Mouse (Mus musculus) ES-E14 (cell line): ENCODE data around the gene A930002H24Rik. TPM values are rescaled to one million over a fixed set of nuclear protein-coding genes. Genes with fewer than 3 reads are reported as not detected.

Experiments used
- DNase-seq: peaks from one replicate; pipeline ENCODE4 v3.0.0-alpha.2; 2013; ENCODE audit warnings: low read depth, low spot score
- H3K27ac ChIP-seq: 2 replicates; pipeline ENCODE4 v1.5.1; 2012; ENCODE audit warnings: low read depth, mild to moderate bottlenecking, low read length, moderate library complexity, mixed read lengths; ENCODE audit not compliant: poor library complexity, insufficient read depth, severe bottlenecking
- H3K36me3 ChIP-seq: 2 replicates; pipeline ENCODE4 v1.6.1; 2012; ENCODE audit warnings: mild to moderate bottlenecking, low read length, moderate library complexity, mixed read lengths; ENCODE audit not compliant: control insufficient read depth, poor library complexity, insufficient read depth, severe bottlenecking
- H3K4me1 ChIP-seq, 2 experiments: fragments of 150-350 bp in 1 of 2; sonication (generic) in 1 of 2; 2 replicates each; pipeline ENCODE4 v1.6.1; 2012; ENCODE audit warnings: low read length in 2 of 2, mild to moderate bottlenecking in 1 of 2, mixed read lengths in 1 of 2; ENCODE audit not compliant: control insufficient read depth in 2 of 2, insufficient read depth in 2 of 2, poor library complexity in 1 of 2
- H3K4me3 ChIP-seq, 2 experiments: fragments of 150-350 bp in 1 of 2; sonication (generic) in 1 of 2; 2 replicates each; pipeline ENCODE4 v1.5.1; 2012; ENCODE audit warnings: low read length in 2 of 2, low read depth in 1 of 2, mild to moderate bottlenecking in 1 of 2, mixed read lengths in 1 of 2; ENCODE audit not compliant: insufficient read depth in 1 of 2, poor library complexity in 1 of 2, severe bottlenecking in 1 of 2
- H3K9ac ChIP-seq: 2 replicates; pipeline ENCODE4 v1.6.1; 2012; ENCODE audit warnings: low read depth, mild to moderate bottlenecking, low read length, mixed read lengths; ENCODE audit not compliant: poor library complexity, insufficient read depth, severe bottlenecking
- H3K9me3 ChIP-seq: fragments of 150-350 bp; sonication (generic); 2 replicates; pipeline ENCODE4 v1.6.1; 2012; ENCODE audit warnings: low read depth, mild to moderate bottlenecking, low read length; ENCODE audit not compliant: control insufficient read depth, insufficient read depth
- CHD2 ChIP-seq: IDR thresholded peaks from 2 replicates; pipeline ENCODE4 v1.6.1; 2014; ENCODE audit warnings: mild to moderate bottlenecking, low read depth, low read length, inconsistent platforms
- HCFC1 ChIP-seq: IDR thresholded peaks from 2 replicates; pipeline ENCODE4 v1.6.1; 2012; ENCODE audit warnings: low read length, inconsistent platforms, borderline replicate concordance; ENCODE audit not compliant: insufficient read depth
- MAFK ChIP-seq: IDR thresholded peaks from 2 replicates; pipeline ENCODE4 v1.6.1; 2014; ENCODE audit warnings: mild to moderate bottlenecking, low read depth, low read length, inconsistent platforms; ENCODE audit not compliant: insufficient read depth
- ZC3H11A ChIP-seq: IDR thresholded peaks from 2 replicates; pipeline ENCODE4 v1.6.1; 2012; ENCODE audit warnings: low read depth, mild to moderate bottlenecking, inconsistent platforms, low read length, borderline replicate concordance
- ZNF384 ChIP-seq: IDR thresholded peaks from 2 replicates; pipeline ENCODE4 v1.6.1; 2012; ENCODE audit warnings: low read depth, low read length, inconsistent platforms
- in situ Hi-C, 2 experiments: fragments of 600-800 bp; cut with MboI; formaldehyde crosslinking; loops; one replicate each; pipeline ENCODE4 v1.15.1; 2025; ENCODE audit warnings: low sequenced_read_pairs in 2 of 2, inconsistent platforms in 1 of 2; ENCODE audit not compliant: unreplicated experiment in 2 of 2
- total RNA-seq: library from RNA; depleted of rRNA; stranded (reverse); fragments of 300-350 nt; gene quantifications from 2 replicates; pipeline ENCODE4 v1.2.3, GENCODE M21; 2012

Gene A930002H24Rik
- total RNA-seq, 1 experiment, result 0.71 TPM

DNA sequence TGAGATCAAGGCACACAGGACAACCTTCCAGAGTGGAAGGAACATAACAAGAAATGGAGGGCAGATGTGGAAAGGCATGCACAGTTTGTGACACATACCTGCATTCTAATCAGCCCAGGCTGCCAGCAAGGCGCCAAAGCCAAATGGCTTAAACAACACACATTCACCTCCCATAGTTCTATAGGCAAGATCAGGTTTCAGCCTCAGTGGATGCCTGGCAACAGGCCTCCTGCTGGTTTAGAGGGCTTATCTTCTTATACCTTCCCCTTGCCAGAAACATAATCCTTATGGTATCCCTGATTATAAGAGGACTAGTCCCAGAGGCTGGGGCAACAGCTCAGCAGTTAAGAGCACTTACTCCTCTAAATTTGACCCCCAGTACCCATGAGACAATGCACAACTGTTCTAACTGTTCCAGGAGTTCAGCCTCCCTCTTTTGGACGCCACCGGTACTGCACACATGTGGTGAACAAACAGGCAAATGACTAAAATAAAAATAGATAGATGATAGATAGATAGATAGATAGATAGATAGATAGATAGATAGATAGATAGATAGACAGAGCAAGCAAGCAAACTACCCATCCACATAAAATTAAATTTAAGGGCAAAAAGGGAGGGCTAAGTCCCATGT lies 23.8 kb downstream of the A930002H24Rik start:
- no peak for TF ChIP-seq MAFK
- no peak for TF ChIP-seq HCFC1
- TF ChIP-seq ZNF384, result no peak
- no peak for TF ChIP-seq ZC3H11A
- TF ChIP-seq CHD2, result no peak
- DNase-seq, result no peak
- Histone ChIP-seq H3K9ac (no peak overlapping the region), H3K9me3 (no peaks in the 10 kb centered on the region), H3K4me1 (peaks cover 0 to 5% of the 10 kb centered on the region in 2 experiments; a peak in 1 of 4 replicates), H3K36me3 (no peaks in the 10 kb centered on the region), H3K27ac (no peak overlapping the region), H3K4me3 (no peak overlapping the region)
- in situ Hi-C loops, result no loop called here

DNA sequence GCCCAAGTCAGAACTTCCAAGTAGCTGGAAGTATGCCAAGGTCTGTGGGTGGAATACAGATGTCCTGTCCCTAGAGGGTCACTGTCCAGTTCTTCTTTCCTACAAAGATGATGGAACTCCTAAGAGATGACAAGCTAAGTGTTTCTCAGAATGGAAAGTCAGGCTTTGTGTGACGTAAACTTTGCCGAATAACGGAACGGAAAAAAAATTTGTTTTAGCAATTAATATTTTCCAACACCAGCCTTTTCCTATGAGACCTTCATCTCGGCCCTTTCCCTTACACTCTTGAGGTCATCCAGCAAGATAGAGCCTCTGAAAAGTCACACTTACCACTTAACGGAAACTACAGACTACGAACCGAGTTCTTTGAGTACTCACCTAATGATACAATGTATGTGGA lies 25.4 kb downstream of the A930002H24Rik start:
- Histone ChIP-seq H3K9ac (no peak overlapping the region), H3K36me3 (no peaks in the 10 kb centered on the region), H3K9me3 (no peaks in the 10 kb centered on the region), H3K4me3 (no peak overlapping the region), H3K4me1 (peaks cover 0 to 5% of the 10 kb centered on the region in 2 experiments; a peak in 1 of 4 replicates), H3K27ac (no peak overlapping the region)
- no peak for DNase-seq
- TF ChIP-seq HCFC1, result no peak
- no peak for TF ChIP-seq MAFK
- no peak for TF ChIP-seq CHD2
- TF ChIP-seq ZNF384, result no peak
- TF ChIP-seq ZC3H11A, result no peak
- in situ Hi-C loops, result no loop called here

DNA sequence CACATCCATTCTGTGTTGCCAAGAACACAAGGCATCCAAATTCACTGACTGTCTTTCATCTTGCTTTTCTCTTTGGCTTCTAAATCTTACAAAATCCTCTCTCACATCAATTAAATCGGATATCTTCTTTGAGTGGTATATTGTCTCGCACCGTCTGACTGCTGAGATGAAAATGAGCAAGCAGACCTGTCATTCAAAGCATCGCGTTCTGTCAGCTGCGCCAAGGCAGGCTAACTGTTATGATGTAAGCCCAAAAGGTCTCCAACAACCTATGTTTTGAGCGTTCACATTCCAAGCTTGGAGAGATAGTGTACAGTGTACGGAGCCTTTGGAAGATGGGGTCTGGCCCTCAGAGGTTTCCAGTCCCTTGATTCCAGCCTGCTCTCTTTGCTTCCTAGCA lies 26.9 kb downstream of the A930002H24Rik start:
- Histone ChIP-seq H3K36me3 (no peaks in the 10 kb centered on the region), H3K27ac (no peak overlapping the region), H3K9me3 (no peaks in the 10 kb centered on the region), H3K4me3 (no peak overlapping the region), H3K4me1 (peaks cover 2 to 5% of the 10 kb centered on the region in 2 experiments; a peak in 2 of 4 replicates), H3K9ac (no peak overlapping the region)
- TF ChIP-seq ZC3H11A (no peak), ZNF384 (no peak), CHD2 (no peak), HCFC1 (no peak), MAFK (no peak)
- in situ Hi-C loops, result no loop called here
- no peak for DNase-seq

DNA sequence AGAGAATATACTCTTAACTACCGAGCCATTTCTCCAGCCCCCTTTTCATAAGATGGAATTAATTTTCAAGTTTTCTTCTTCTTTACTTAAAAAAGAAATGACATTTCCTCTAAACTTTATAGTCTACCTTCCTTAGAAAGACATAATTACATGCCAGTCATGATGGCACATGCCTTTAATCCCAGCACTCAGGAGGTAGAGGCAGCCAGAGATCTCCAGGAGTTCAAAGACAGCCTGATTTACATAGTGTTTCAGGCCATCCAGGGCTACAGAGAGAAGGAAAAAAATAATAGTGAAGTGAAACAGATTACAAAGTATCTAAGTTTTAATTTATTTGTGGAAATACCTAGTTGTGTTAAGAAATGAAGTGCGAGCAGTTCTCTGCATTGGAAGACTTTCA lies 27.4 kb downstream of the A930002H24Rik start:
- no peak for TF ChIP-seq ZNF384
- no peak for TF ChIP-seq MAFK
- Histone ChIP-seq H3K4me1 (peaks cover 2 to 5% of the 10 kb centered on the region in 2 experiments; a peak in 2 of 4 replicates), H3K9me3 (no peaks in the 10 kb centered on the region), H3K4me3 (no peak overlapping the region), H3K9ac (no peak overlapping the region), H3K27ac (no peak overlapping the region), H3K36me3 (no peaks in the 10 kb centered on the region)
- no peak for DNase-seq
- in situ Hi-C loops, result no loop called here

DNA sequence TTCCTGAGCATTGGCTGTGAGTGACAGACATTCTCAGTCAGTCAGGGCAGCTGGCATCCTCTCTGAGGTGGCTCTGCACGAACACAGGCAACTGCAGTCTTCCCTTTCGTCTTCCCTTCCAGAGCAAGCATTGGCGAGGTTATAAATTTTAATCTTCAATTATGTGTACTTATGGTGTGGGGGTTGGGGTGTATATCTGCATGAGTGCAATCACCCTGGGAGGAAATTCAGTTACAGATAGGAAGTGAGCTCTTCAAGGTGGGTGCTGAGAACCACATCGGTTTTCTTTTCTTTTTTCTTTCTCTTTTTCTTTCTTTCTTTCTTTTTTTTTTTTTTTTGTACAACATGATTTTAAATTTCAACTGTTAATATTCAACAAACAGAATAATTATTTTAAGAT lies 32.0 kb downstream of the A930002H24Rik start:
- no peak overlapping the region for H3K27ac ChIP-seq
- no peak overlapping the region for H3K9ac ChIP-seq
- no peaks in the 10 kb centered on the region for H3K9me3 ChIP-seq
- H3K36me3 ChIP-seq, result no peaks in the 10 kb centered on the region
- peaks cover 5 to 6% of the 10 kb centered on the region in 2 experiments; a peak in 2 of 4 replicates for H3K4me1 ChIP-seq
- in situ Hi-C loops, result no loop called here
- no peak overlapping the region for H3K4me3 ChIP-seq
- no peak for TF ChIP-seq ZNF384
- TF ChIP-seq MAFK, result no peak
- no peak for TF ChIP-seq HCFC1
- no peak for TF ChIP-seq ZC3H11A
- TF ChIP-seq CHD2, result no peak
- DNase-seq, result no peak
